14 mouse cellular contexts compared by ENCODE assay signal in genomic region chr11:20052814-20053536, GRCm38 (mm10). TPM values are rescaled to one million over a fixed set of nuclear protein-coding genes. Genes with fewer than 3 reads are reported as not detected.
A peak's percentile ranks its signal among the peaks of the same experiment; 100 is the strongest.
DNase-seq lines count a peak whose midpoint lies in the region; ATAC-seq and TF ChIP-seq lines count a peak whose summit lies in the region.
"Had no signal": no experiment of that assay in that cellular context is flagged by ENCODE, and none has a peak within 500 bp of the region (broad histone marks: within the 10 kb centered on the region; RNA-seq: fewer than 3 reads in every experiment).

No protein-coding gene starts in this region.

- no peaks in the 10 kb centered on the region for H3K79me2 ChIP-seq in MEL (ENCODE audit: control insufficient read depth, insufficient read depth, low read length, poor library complexity)

- WGBS in hindbrain, embryonic 10.5 days: 69% methylated on average over 13 of the region's 13 CpGs
- WGBS in hindbrain, embryonic 14.5 days: 66% methylated on average over 13 of the region's 13 CpGs
- WGBS in liver, embryonic 13.5 days (ENCODE audit: insufficient replicate concordance): 18% methylated on average over 13 of the region's 13 CpGs
- WGBS in intestine, embryonic 15.5 days: 52% methylated on average over 13 of the region's 13 CpGs

- DNase-seq in hindbrain, embryonic 10.5 days (ENCODE audit: low spot score): no peak
- DNase-seq in hindbrain, embryonic 14.5 days (ENCODE audit: low spot score): no peak
- peak; percentile 70 for DNase-seq in MEL (ENCODE audit: low read depth, low spot score)
- DNase-seq in liver, embryonic 13.5 days: peak; percentile 9
- DNase-seq in spleen, postnatal 14 days (ENCODE audit: low spot score in 2 of 2): no peak
- DNase-seq in layer of hippocampus, postnatal 36 days: no peak
- DNase-seq: cerebellum, adult 8-10 months; lung, adult 2 months; thymus, adult 2 months had no signal

- TF ChIP-seq RAD21 in MEL (IDR thresholded peaks at IDR 0.05; ENCODE audit: low read depth, low read length): no peak

- H3K4me3 ChIP-seq in hindbrain, embryonic 10.5 days: no peak overlapping the region
- H3K4me3 ChIP-seq in hindbrain, embryonic 14.5 days (replicated peaks; ENCODE audit: low read length): no peak overlapping the region
- H3K4me3 ChIP-seq in E14TG2a.4 (replicated peaks; ENCODE audit: low read length) (peak overlapping the region; percentile 13; the same call in 1 of the 2 replicates), MEL (ENCODE audit: control insufficient read depth in 1 of 2, insufficient read depth in 1 of 2, low read depth in 2 of 2, low read length in 2 of 2) (no peak overlapping the region)
- H3K4me3 ChIP-seq in liver, embryonic 13.5 days (replicated peaks): no peak overlapping the region
- H3K4me3 ChIP-seq in intestine, embryonic 15.5 days (replicated peaks): no peak overlapping the region

- H3K9me3 ChIP-seq in hindbrain, embryonic 10.5 days: no peaks in the 10 kb centered on the region
- H3K9me3 ChIP-seq in hindbrain, embryonic 14.5 days (ENCODE audit: control insufficient read depth, low read length): no peaks in the 10 kb centered on the region
- no peaks in the 10 kb centered on the region for H3K9me3 ChIP-seq in E14TG2a.4 (ENCODE audit: low read length)
- H3K9me3 ChIP-seq in MEL (replicated peaks; ENCODE audit: insufficient read depth, low read length): no peaks in the 10 kb centered on the region
- H3K9me3 ChIP-seq in liver, embryonic 13.5 days (replicated peaks): no peaks in the 10 kb centered on the region
- no peaks in the 10 kb centered on the region for H3K9me3 ChIP-seq in intestine, embryonic 15.5 days

- H3K9ac ChIP-seq in hindbrain, embryonic 14.5 days: no peak overlapping the region
- H3K9ac ChIP-seq in MEL (ENCODE audit: control insufficient read depth, low read depth, low read length, poor library complexity, severe bottlenecking): no peak overlapping the region
- no peak overlapping the region; the same call in 1 of the 2 replicates for H3K9ac ChIP-seq in liver, embryonic 13.5 days
- no peak overlapping the region for H3K9ac ChIP-seq in intestine, embryonic 15.5 days

- no peak for TF ChIP-seq CTCF in E14TG2a.4 (conservative IDR thresholded peaks at IDR 0.05; ENCODE audit: low read length)
- TF ChIP-seq CTCF in MEL (IDR thresholded peaks at IDR 0.05 in 2 of 3, conservative IDR thresholded peaks at IDR 0.05 in 1 of 3; ENCODE audit: control insufficient read depth in 1 of 3, insufficient read depth in 1 of 3, low read depth in 2 of 3, low read length in 3 of 3, poor library complexity in 1 of 3, severe bottlenecking in 1 of 3): no peak

- TF ChIP-seq EP300 in MEL (IDR thresholded peaks at IDR 0.05; ENCODE audit: low read depth in 1 of 2, low read length in 2 of 2): peak; percentile 63 to 69

- H3K4me1 ChIP-seq in hindbrain, embryonic 10.5 days (replicated peaks): no peaks in the 10 kb centered on the region; the same call in 1 of the 2 replicates
- no peaks in the 10 kb centered on the region for H3K4me1 ChIP-seq in hindbrain, embryonic 14.5 days (replicated peaks; ENCODE audit: control insufficient read depth, insufficient read depth, low read length)
- H3K4me1 ChIP-seq in E14TG2a.4 (replicated peaks; ENCODE audit: low read depth, low read length): peaks cover 37% of the 10 kb centered on the region
- H3K4me1 ChIP-seq in MEL (ENCODE audit: control insufficient read depth in 1 of 2, insufficient read depth in 2 of 2, low read length in 2 of 2): peaks cover 6 to 9% of the 10 kb centered on the region in 2 experiments; a peak in 3 of 4 replicates
- H3K4me1 ChIP-seq in liver, embryonic 13.5 days (replicated peaks): peaks cover 19% of the 10 kb centered on the region
- H3K4me1 ChIP-seq in intestine, embryonic 15.5 days (replicated peaks): no peaks in the 10 kb centered on the region

- no peak for TF ChIP-seq POLR2A in MEL (IDR thresholded peaks at IDR 0.05; ENCODE audit: control insufficient read depth in 1 of 2, insufficient read depth in 1 of 2, low read depth in 1 of 2, low read length in 2 of 2, poor library complexity in 1 of 2)

- H3K27ac ChIP-seq in hindbrain, embryonic 10.5 days: peak overlapping the region; percentile 1; the same call in 1 of the 2 replicates
- no peak overlapping the region; the same call in 1 of the 2 replicates for H3K27ac ChIP-seq in hindbrain, embryonic 14.5 days
- no peak overlapping the region for H3K27ac ChIP-seq in MEL (ENCODE audit: control insufficient read depth, low read depth, low read length)
- peak overlapping the region; percentile 58; the same call in 1 of the 2 replicates for H3K27ac ChIP-seq in liver, embryonic 13.5 days
- no peak overlapping the region for H3K27ac ChIP-seq in intestine, embryonic 15.5 days
- H3K27ac ChIP-seq: kidney, postnatal 0 days had no signal

- no peak overlapping the region for H3K4me2 ChIP-seq in hindbrain, embryonic 14.5 days (replicated peaks)
- peak overlapping the region; percentile 44 for H3K4me2 ChIP-seq in liver, embryonic 13.5 days
- no peak overlapping the region for H3K4me2 ChIP-seq in intestine, embryonic 15.5 days (replicated peaks)

- ATAC-seq in hindbrain, embryonic 14.5 days (ENCODE audit: low FRiP score): no peak
- ATAC-seq in liver, embryonic 13.5 days (ENCODE audit: low read depth): peak; percentile 77
- no peak for ATAC-seq in intestine, embryonic 15.5 days
- ATAC-seq: inflammation-experienced regulatory T-cells, adult 6 months had no signal

- peaks cover 25% of the 10 kb centered on the region for H3K36me3 ChIP-seq in hindbrain, embryonic 10.5 days
- peaks cover 19% of the 10 kb centered on the region for H3K36me3 ChIP-seq in hindbrain, embryonic 14.5 days (replicated peaks; ENCODE audit: control insufficient read depth, insufficient read depth)
- peaks cover 13% of the 10 kb centered on the region; the same call in 1 of the 2 replicates for H3K36me3 ChIP-seq in E14TG2a.4 (ENCODE audit: insufficient read depth, low read length)
- peaks cover 0 to 9% of the 10 kb centered on the region in 2 experiments; a peak in 3 of 4 replicates for H3K36me3 ChIP-seq in MEL (ENCODE audit: control insufficient read depth in 1 of 2, insufficient read depth in 2 of 2, low read length in 2 of 2)
- peaks cover 22% of the 10 kb centered on the region for H3K36me3 ChIP-seq in liver, embryonic 13.5 days
- peaks cover 5% of the 10 kb centered on the region; the same call in 1 of the 2 replicates for H3K36me3 ChIP-seq in intestine, embryonic 15.5 days

- H3K27me3 ChIP-seq in hindbrain, embryonic 10.5 days (ENCODE audit: insufficient read depth, poor library complexity, severe bottlenecking): no peaks in the 10 kb centered on the region
- H3K27me3 ChIP-seq in hindbrain, embryonic 14.5 days (ENCODE audit: control insufficient read depth, insufficient read depth, low read length): no peaks in the 10 kb centered on the region
- no peaks in the 10 kb centered on the region for H3K27me3 ChIP-seq in E14TG2a.4 (ENCODE audit: insufficient read depth, low read length)
- H3K27me3 ChIP-seq in MEL (ENCODE audit: control insufficient read depth in 1 of 2, insufficient read depth in 2 of 2, low read length in 2 of 2): no peaks in the 10 kb centered on the region
- H3K27me3 ChIP-seq in liver, embryonic 13.5 days: no peaks in the 10 kb centered on the region
- no peaks in the 10 kb centered on the region for H3K27me3 ChIP-seq in intestine, embryonic 15.5 days (replicated peaks)
- H3K27me3 ChIP-seq: CH12.LX had no signal

TF ChIP-seq in MEL, 35 proteins besides CTCF, POLR2A, EP300 and RAD21:
- TF ChIP-seq CHD1 (IDR thresholded peaks at IDR 0.05; ENCODE audit: low read depth, low read length) (no peak), TCF12 (IDR thresholded peaks at IDR 0.05; ENCODE audit: low read depth, low read length) (peak; percentile 42; the same call in 1 of the 2 replicates), SIN3A (IDR thresholded peaks at IDR 0.05; ENCODE audit: low read length) (no peak), RCOR1 (IDR thresholded peaks at IDR 0.05; ENCODE audit: low read depth, low read length) (peak; percentile 11; the same call in 1 of the 2 replicates), ETS1 (IDR thresholded peaks at IDR 0.05; ENCODE audit: low read depth, low read length) (no peak), TAL1 (IDR thresholded peaks at IDR 0.05; ENCODE audit: low read length) (peak; percentile 52), ZC3H11A (IDR thresholded peaks at IDR 0.05; ENCODE audit: low read depth, low read length) (no peak), SMC3 (IDR thresholded peaks at IDR 0.05; ENCODE audit: low read depth, low read length) (peak; percentile 26), GATA1 (IDR thresholded peaks at IDR 0.05; ENCODE audit: low read depth, low read length) (peak; percentile 39)

RNA-seq across cellular contexts. Expression of gene Actr2, which starts 59.7 kb away (rescaled TPM):
- polyA plus RNA-seq in hindbrain, embryonic 10.5 days (2016; fragmentation: Nextera tagmentation; extraction: Ambion mirVana): 104 and 111 TPM in 2 replicates
- polyA plus RNA-seq in hindbrain, embryonic 14.5 days (2014; fragmentation: Nextera tagmentation; extraction: Ambion mirVana): 96.8 and 99.6 TPM in 2 replicates
- total RNA-seq in MEL (2012; rRNA removed): 160 and 170 TPM in 2 replicates
- polyA plus RNA-seq in MEL (2012; ENCODE audit: insufficient read depth in 1 of 2, insufficient read length in 2 of 2, low read depth in 1 of 2, low replicate concordance in 2 of 2, missing spikeins in 1 of 2): 100 to 1,000 TPM in 1 of 2 experiments, 10 to 100 TPM in 1; 40.0 to 172 TPM
- polyA plus RNA-seq in liver, embryonic 13.5 days (2015; fragmentation: Nextera tagmentation; extraction: Ambion mirVana): 64.1 and 77.2 TPM in 2 replicates
- polyA plus RNA-seq in intestine, embryonic 15.5 days (2015; fragmentation: Nextera tagmentation; extraction: Ambion mirVana): 114 and 135 TPM in 2 replicates
- total RNA-seq in layer of hippocampus, postnatal 36 days (2021): 100 to 1,000 TPM; 341 to 358 TPM

Comparison
In these comparisons a context has a peak if more than half of its experiments do, and no peak if none do; other contexts are left out.
1. H3K27ac ChIP-seq: peak in hindbrain, embryonic 10.5 days (single experiment) and liver, embryonic 13.5 days (single experiment); none in hindbrain, embryonic 14.5 days (single experiment), MEL (single experiment) and intestine, embryonic 15.5 days (single experiment).
2. DNase-seq: peak in MEL (single experiment) and liver, embryonic 13.5 days (single experiment); none in hindbrain, embryonic 10.5 days (single experiment), hindbrain, embryonic 14.5 days (single experiment), spleen, postnatal 14 days (0 of 2) and layer of hippocampus, postnatal 36 days (0 of 2).